Mouse (Mus musculus) intestine, embryonic 16.5 days (tissue): ENCODE data around the gene Sumo2. TPM values are rescaled to one million over a fixed set of nuclear protein-coding genes. Genes with fewer than 3 reads are reported as not detected.
"Not testable (repeated sequence)": the region's sequence is repeated elsewhere in the genome, so short reads cannot be mapped to it uniquely, and the experiment has no call there.

Experiments
- ATAC-seq: fragments of 200-750 bp; cut with Nextera tagmentation; 2 replicates; pipeline ENCODE4 v1.8.0; 2017; ENCODE audit warnings: moderate TSS enrichment, moderate library complexity
- H3K27ac ChIP-seq: fragments of 300-500 bp; sonication (generic); 2 replicates; pipeline ENCODE4 v1.5.1; 2014; ENCODE audit warnings: mild to moderate bottlenecking, low read length
- H3K27me3 ChIP-seq: fragments of 300-500 bp; sonication (generic); replicated peaks from 2 replicates; pipeline ENCODE4 v1.6.1; 2014; ENCODE audit warnings: low read length, control low read depth, mixed read lengths; ENCODE audit not compliant: control insufficient read depth, insufficient read depth
- H3K36me3 ChIP-seq: fragments of 300-500 bp; sonication (generic); 2 replicates; pipeline ENCODE4 v1.6.1; 2014; ENCODE audit warnings: low read length, control low read depth; ENCODE audit not compliant: control insufficient read depth, insufficient read depth
- H3K4me1 ChIP-seq: fragments of 300-500 bp; sonication (generic); 2 replicates; pipeline ENCODE4 v1.6.1; 2014; ENCODE audit warnings: low read length, control low read depth, mixed read lengths; ENCODE audit not compliant: control insufficient read depth, insufficient read depth
- H3K4me2 ChIP-seq: fragments of 300-500 bp; sonication (generic); 2 replicates; pipeline ENCODE4 v1.6.1; 2014; ENCODE audit warnings: low read depth, low read length, control low read depth
- H3K4me3 ChIP-seq: fragments of 300-500 bp; sonication (generic); 2 replicates; pipeline ENCODE4 v1.5.1; 2014; ENCODE audit warnings: mild to moderate bottlenecking, low read length
- H3K9ac ChIP-seq: fragments of 300-500 bp; sonication (generic); 2 replicates; pipeline ENCODE4 v1.6.1; 2014; ENCODE audit warnings: low read depth, low read length
- H3K9me3 ChIP-seq: fragments of 300-500 bp; sonication (generic); 2 replicates; pipeline ENCODE4 v1.6.1; 2016; ENCODE audit warnings: low read length, control low read depth; ENCODE audit not compliant: control insufficient read depth
- WGBS: fragments of 180-500 bp; shearing (Covaris S2); extraction: QIAGEN DNeasy Blood & Tissue Kit; methylation state at CpG from one replicate; pipeline ENCODE4 v1.1.7; 2014; 5-methylcytosine and 5-hydroxymethylcytosine counted together
- polyA plus RNA-seq: library from polyadenylated mRNA; unstranded; fragments of >200 nt; fragmentation: Nextera tagmentation; extraction: Ambion mirVana; gene quantifications from 2 replicates; pipeline ENCODE4 v1.2.1, GENCODE M21; 2015

Sumo2 gene
- polyA plus RNA-seq, 1 experiment from 2014 or later: 669 TPM

- WGBS: 84% methylated on average over 9 of the region's 9 CpGs
- Histone ChIP-seq H3K27ac (no peak overlapping the region), H3K4me2 (no peak overlapping the region), H3K27me3 (no peaks in the 10 kb centered on the region), H3K9ac (no peak overlapping the region), H3K9me3 (no peaks in the 10 kb centered on the region), H3K36me3 (no peaks in the 10 kb centered on the region), H3K4me3 (no peak overlapping the region), H3K4me1 (peaks cover 24% of the 10 kb centered on the region)
- no peak for ATAC-seq
Measured at GRCm38 (mm10) chr11:115478296-115478938, 57.7 kb downstream of the Sumo2 start.

GRCm38 (mm10) chr11:115477388-115477787, 58.7 kb downstream of the Sumo2 start:
- H3K27me3 ChIP-seq, H3K4me3 ChIP-seq, H3K9me3 ChIP-seq, H3K27ac ChIP-seq, ATAC-seq, H3K36me3 ChIP-seq, H3K4me2 ChIP-seq: not testable (repeated sequence)
- WGBS: 80% methylated on average over 7 of the region's 7 CpGs
- Histone ChIP-seq H3K4me1 (peaks cover 24% of the 10 kb centered on the region), H3K9ac (0 out of 2 replicates have a peak overlapping the region, but pooled peaks have one; percentile 7)

GRCm38 (mm10) chr11:115476630-115477029, 59.4 kb downstream of the Sumo2 start:
- not testable (repeated sequence) for H3K4me3 ChIP-seq, H3K27me3 ChIP-seq, H3K36me3 ChIP-seq

GRCm38 (mm10) chr11:115475758-115476237, 60.3 kb downstream of the Sumo2 start:
- H3K36me3 ChIP-seq: no peaks in the 10 kb centered on the region
- ATAC-seq: peak; percentile 36
- 3% methylated on average over 28 of the region's 28 CpGs for WGBS
- H3K4me3 ChIP-seq: peak overlapping the region; percentile 69
- H3K4me1 ChIP-seq: peaks cover 24% of the 10 kb centered on the region
- H3K4me2 ChIP-seq: peak overlapping the region; percentile 76
- no peak overlapping the region for H3K27ac ChIP-seq
- no peaks in the 10 kb centered on the region for H3K27me3 ChIP-seq
- H3K9me3 ChIP-seq: no peaks in the 10 kb centered on the region
- peak overlapping the region; percentile 77 for H3K9ac ChIP-seq

More at GRCm38 (mm10) chr11:115476630-115477029, 59.4 kb downstream of the Sumo2 start:
- Histone ChIP-seq H3K4me2 (peak overlapping the region; percentile 76), H3K9ac (peak overlapping the region; percentile 7; the same call in 1 of the 2 replicates), H3K4me1 (peaks cover 24% of the 10 kb centered on the region)
- H3K27ac ChIP-seq, H3K9me3 ChIP-seq, ATAC-seq: not testable (repeated sequence)
- WGBS: 75% methylated on average over 4 of the region's 4 CpGs

GRCm38 (mm10) chr11:115475025-115475757, 60.9 kb downstream of the Sumo2 start, which contains the start of gene Armc7:
Armc7 (plus strand) TSS chr11:115475667.
- WGBS: under 1% methylated on average over 26 of the region's 26 CpGs

GRCm38 (mm10) chr11:115473626-115474275, 62.3 kb downstream of the Sumo2 start:
- Histone ChIP-seq H3K36me3 (no peaks in the 10 kb centered on the region; the same call in 1 of the 2 replicates), H3K9me3 (no peaks in the 10 kb centered on the region; the same call in 1 of the 2 replicates), H3K27me3 (no peaks in the 10 kb centered on the region), H3K4me1 (peaks cover 24% of the 10 kb centered on the region), H3K4me3 (no peak overlapping the region), H3K4me2 (peak overlapping the region; percentile 23; the same call in 1 of the 2 replicates), H3K27ac (peak overlapping the region; percentile 57; the same call in 1 of the 2 replicates), H3K9ac (no peak overlapping the region)
- ATAC-seq: peak; percentile 63
- 14% methylated on average over 15 of the region's 15 CpGs for WGBS

More at GRCm38 (mm10) chr11:115475025-115475757, 60.9 kb downstream of the Sumo2 start, which contains the start of gene Armc7:
- Histone ChIP-seq H3K36me3 (no peaks in the 10 kb centered on the region), H3K4me1 (peaks cover 24% of the 10 kb centered on the region), H3K9ac (peak within 1 kb of the TSS; percentile 77), H3K4me3 (peak within 1 kb of the TSS; percentile 69), H3K27ac (peak within 1 kb of the TSS; percentile 65), H3K4me2 (peak within 1 kb of the TSS; percentile 76), H3K9me3 (no peaks in the 10 kb centered on the region; the same call in 1 of the 2 replicates), H3K27me3 (no peaks in the 10 kb centered on the region)
- ATAC-seq: peak; percentile 97

Other genes with a start within 250 kb of the Sumo2 start
- gene Fads6, start 238.6 kb downstream of the Sumo2 start, polyA plus RNA-seq: 1.2 and 1.5 TPM in 2 replicates
- gene Otop2, start 229.1 kb downstream of the Sumo2 start, polyA plus RNA-seq: 0.11 TPM in 1 of 2 replicates, not detected in the other
- 0.06 and 0.11 TPM in 2 replicates for gene Ush1g, start 214.2 kb downstream of the Sumo2 start, polyA plus RNA-seq
- 1.5 and 2.1 TPM in 2 replicates for gene Otop3, start 201.5 kb downstream of the Sumo2 start, polyA plus RNA-seq
- gene Hid1, start 168.5 kb downstream of the Sumo2 start, polyA plus RNA-seq: 20.5 and 22.0 TPM in 2 replicates
- gene Cdr2l, start 154.4 kb downstream of the Sumo2 start, polyA plus RNA-seq: 4.6 and 5.1 TPM in 2 replicates
- gene Mrpl58, start 132.5 kb downstream of the Sumo2 start, polyA plus RNA-seq: 180 and 194 TPM in 2 replicates
- 985 and 1,025 TPM in 2 replicates for gene Atp5h, start 116.3 kb downstream of the Sumo2 start, polyA plus RNA-seq
- 2.8 and 3.5 TPM in 2 replicates for gene Kctd2, start 116.1 kb downstream of the Sumo2 start, polyA plus RNA-seq
- gene Trim80, start 95.7 kb downstream of the Sumo2 start, polyA plus RNA-seq: 1.1 and 1.4 TPM in 2 replicates
- gene Slc16a5, start 73.8 kb downstream of the Sumo2 start, polyA plus RNA-seq: 3.0 and 3.1 TPM in 2 replicates
- gene Armc7, start 60.6 kb downstream of the Sumo2 start, polyA plus RNA-seq: 8.0 and 9.2 TPM in 2 replicates
- gene Nt5c, start 44.4 kb downstream of the Sumo2 start, polyA plus RNA-seq: 166 and 174 TPM in 2 replicates
- 454 and 496 TPM in 2 replicates for gene Jpt1, start 21.9 kb downstream of the Sumo2 start, polyA plus RNA-seq
- gene Nup85, start 28.2 kb upstream of the Sumo2 start, polyA plus RNA-seq: 115 and 134 TPM in 2 replicates
- gene Mrps7, start 67.6 kb upstream of the Sumo2 start, polyA plus RNA-seq: 90.0 and 103 TPM in 2 replicates
- 16.8 and 18.8 TPM in 2 replicates for gene Gga3, start 67.8 kb upstream of the Sumo2 start, polyA plus RNA-seq
- gene Mif4gd, start 76.7 kb upstream of the Sumo2 start, polyA plus RNA-seq: 33.5 and 34.5 TPM in 2 replicates
- gene Slc25a19, start 92.0 kb upstream of the Sumo2 start, polyA plus RNA-seq: 30.3 and 31.3 TPM in 2 replicates
- gene Grb2, start 172.3 kb upstream of the Sumo2 start, polyA plus RNA-seq: 67.1 and 73.1 TPM in 2 replicates
- 19.7 and 21.1 TPM in 2 replicates for gene Tmem94, start 229.2 kb upstream of the Sumo2 start, polyA plus RNA-seq